Mouse (Mus musculus) thymus, adult 2 months (tissue): ENCODE measurements at regions not wholly inside any gene's neighbourhood (a gene's known extent, or its start where the extent isn't known, plus 50 kb on each side); places are given as distances from the start of the nearest gene placed in this dataset.

ENCODE experiments used
- CTCF ChIP-seq: fragments of 200-500 bp; IDR thresholded peaks from 2 replicates; pipeline ENCODE4 v1.5.1; 2012; ENCODE audit warnings: mild to moderate bottlenecking, control low read depth, low read length, moderate library complexity, borderline replicate concordance; ENCODE audit not compliant: control insufficient read depth, poor library complexity, insufficient read depth; ENCODE audit errors: extremely low read depth
- POLR2A ChIP-seq: fragments of 200-500 bp; IDR thresholded peaks from 2 replicates; pipeline ENCODE4 v1.6.1; 2012; ENCODE audit warnings: mild to moderate bottlenecking, low read length, control low read depth, moderate library complexity; ENCODE audit not compliant: control insufficient read depth, poor library complexity, insufficient read depth; ENCODE audit errors: extremely low read depth

GRCm38 (mm10) chr5:75869535-75869934 lies 108.7 kb downstream of the Kdr start:
- TF ChIP-seq CTCF = no peak
- no peak for TF ChIP-seq POLR2A
